14 mouse cellular contexts compared by ENCODE assay signal in genomic region chr19:47382268-47382667, GRCm38 (mm10).
DNase-seq lines count a peak whose midpoint lies in the region; ATAC-seq and TF ChIP-seq lines count a peak whose summit lies in the region.
"Had no signal": no experiment of that assay in that cellular context is flagged by ENCODE, and none has a peak within 500 bp of the region (broad histone marks: within the 10 kb centered on the region; RNA-seq: fewer than 3 reads in every experiment).

No protein-coding gene starts in this region.

- no peaks in the 10 kb centered on the region for H3K27me3 ChIP-seq in embryonic facial prominence, embryonic 11.5 days (ENCODE audit: control insufficient read depth, insufficient read depth, low read length)
- H3K27me3 ChIP-seq in embryonic facial prominence, embryonic 10.5 days (replicated peaks; ENCODE audit: low read depth, poor library complexity, severe bottlenecking): no peaks in the 10 kb centered on the region
- no peaks in the 10 kb centered on the region for H3K27me3 ChIP-seq in kidney, postnatal 0 days (ENCODE audit: insufficient read depth, low read length)
- no peaks in the 10 kb centered on the region for H3K27me3 ChIP-seq in midbrain, postnatal 0 days (ENCODE audit: insufficient read depth, low read length)
- H3K27me3 ChIP-seq in midbrain, embryonic 10.5 days (ENCODE audit: low read depth, poor library complexity, severe bottlenecking): no peaks in the 10 kb centered on the region
- H3K27me3 ChIP-seq in stomach, postnatal 0 days (ENCODE audit: control insufficient read depth, insufficient read depth, low read length): no peaks in the 10 kb centered on the region

- no peaks in the 10 kb centered on the region for H3K4me1 ChIP-seq in embryonic facial prominence, embryonic 11.5 days (ENCODE audit: control insufficient read depth, insufficient read depth, low read length)
- peaks cover 30% of the 10 kb centered on the region for H3K4me1 ChIP-seq in embryonic facial prominence, embryonic 10.5 days
- peaks cover 12% of the 10 kb centered on the region; the same call in 1 of the 2 replicates for H3K4me1 ChIP-seq in kidney, postnatal 0 days (replicated peaks; ENCODE audit: insufficient read depth, low read length)
- H3K4me1 ChIP-seq in midbrain, postnatal 0 days (ENCODE audit: insufficient read depth, low read length): no peaks in the 10 kb centered on the region
- H3K4me1 ChIP-seq in midbrain, embryonic 10.5 days: peaks cover 9% of the 10 kb centered on the region
- peaks cover 4% of the 10 kb centered on the region; the same call in 1 of the 2 replicates for H3K4me1 ChIP-seq in stomach, postnatal 0 days (replicated peaks; ENCODE audit: control insufficient read depth, insufficient read depth)

- no peaks in the 10 kb centered on the region for H3K9me3 ChIP-seq in embryonic facial prominence, embryonic 11.5 days (replicated peaks; ENCODE audit: control insufficient read depth, low read length)
- H3K9me3 ChIP-seq in embryonic facial prominence, embryonic 10.5 days: no peaks in the 10 kb centered on the region
- no peaks in the 10 kb centered on the region for H3K9me3 ChIP-seq in kidney, postnatal 0 days (replicated peaks; ENCODE audit: low read length)
- no peaks in the 10 kb centered on the region for H3K9me3 ChIP-seq in midbrain, postnatal 0 days (ENCODE audit: low read length)
- H3K9me3 ChIP-seq in midbrain, embryonic 10.5 days (replicated peaks): no peaks in the 10 kb centered on the region
- no peaks in the 10 kb centered on the region for H3K9me3 ChIP-seq in stomach, postnatal 0 days (ENCODE audit: control insufficient read depth, low read length)
- H3K9me3 ChIP-seq: G1E had no signal

- no peak overlapping the region for H3K4me2 ChIP-seq in embryonic facial prominence, embryonic 11.5 days (ENCODE audit: low read depth, low read length)
- no peak overlapping the region for H3K4me2 ChIP-seq in kidney, postnatal 0 days (ENCODE audit: low read length)
- no peak overlapping the region for H3K4me2 ChIP-seq in midbrain, postnatal 0 days (ENCODE audit: low read depth, low read length, poor library complexity, severe bottlenecking)
- H3K4me2 ChIP-seq in stomach, postnatal 0 days (replicated peaks; ENCODE audit: low read depth): no peak overlapping the region

- no peaks in the 10 kb centered on the region for H3K36me3 ChIP-seq in embryonic facial prominence, embryonic 11.5 days (replicated peaks; ENCODE audit: control insufficient read depth, insufficient read depth, low read depth, low read length)
- H3K36me3 ChIP-seq in embryonic facial prominence, embryonic 10.5 days (replicated peaks): no peaks in the 10 kb centered on the region
- no peaks in the 10 kb centered on the region for H3K36me3 ChIP-seq in kidney, postnatal 0 days (ENCODE audit: insufficient read depth, low read length)
- no peaks in the 10 kb centered on the region for H3K36me3 ChIP-seq in midbrain, postnatal 0 days (ENCODE audit: insufficient read depth, low read length)
- H3K36me3 ChIP-seq in midbrain, embryonic 10.5 days: no peaks in the 10 kb centered on the region
- H3K36me3 ChIP-seq in stomach, postnatal 0 days (ENCODE audit: control insufficient read depth, insufficient read depth, low read length): no peaks in the 10 kb centered on the region
- H3K36me3 ChIP-seq: G1E had no signal

- peak; percentile 62 for TF ChIP-seq CTCF in kidney, postnatal 0 days (IDR thresholded peaks at IDR 0.05; ENCODE audit: low read depth)
- TF ChIP-seq CTCF in midbrain, postnatal 0 days (IDR thresholded peaks at IDR 0.05): peak; percentile 53
- TF ChIP-seq CTCF in stomach, postnatal 0 days (IDR thresholded peaks at IDR 0.05; ENCODE audit: low read depth): peak; percentile 71

- peak; percentile 51 for DNase-seq in embryonic facial prominence, embryonic 11.5 days (ENCODE audit: low spot score)
- DNase-seq in embryonic facial prominence, embryonic 10.5 days (ENCODE audit: low spot score): no peak
- peak; percentile 66 for DNase-seq in kidney, postnatal 0 days (ENCODE audit: low spot score)
- no peak for DNase-seq in kidney, adult 11 months
- DNase-seq in midbrain, postnatal 0 days (ENCODE audit: low spot score): no peak
- DNase-seq in midbrain, embryonic 10.5 days (ENCODE audit: low spot score): no peak
- DNase-seq in stomach, postnatal 0 days (ENCODE audit: low spot score): no peak
- no peak for DNase-seq in frontal cortex, postnatal 25 days (ENCODE audit: low spot score in 2 of 2)
- DNase-seq: cerebellum, adult 11-12 months; heart, postnatal 36 days; kidney, adult 8-10 months; left cerebral cortex, postnatal 4 days had no signal

- no peak overlapping the region for H3K9ac ChIP-seq in embryonic facial prominence, embryonic 11.5 days (replicated peaks; ENCODE audit: low read length)
- H3K9ac ChIP-seq in kidney, postnatal 0 days (ENCODE audit: low read depth, low read length): no peak overlapping the region
- no peak overlapping the region for H3K9ac ChIP-seq in midbrain, postnatal 0 days (replicated peaks; ENCODE audit: low read length, poor library complexity, severe bottlenecking)
- no peak overlapping the region for H3K9ac ChIP-seq in stomach, postnatal 0 days (ENCODE audit: low read length)

- no peak for TF ChIP-seq EP300 in stomach, postnatal 0 days (optimal IDR thresholded peaks at IDR 0.05)

- 79% methylated on average over 5 of the region's 5 CpGs for WGBS in embryonic facial prominence, embryonic 11.5 days
- WGBS in embryonic facial prominence, embryonic 10.5 days: 83% methylated on average over 5 of the region's 5 CpGs
- 79% methylated on average over 5 of the region's 5 CpGs for WGBS in kidney, postnatal 0 days
- WGBS in midbrain, postnatal 0 days: 83% methylated on average over 5 of the region's 5 CpGs
- WGBS in midbrain, embryonic 10.5 days: 83% methylated on average over 5 of the region's 5 CpGs
- 64% methylated on average over 5 of the region's 5 CpGs for WGBS in stomach, postnatal 0 days

- H3K27ac ChIP-seq in embryonic facial prominence, embryonic 11.5 days (replicated peaks; ENCODE audit: low read depth, low read length): no peak overlapping the region
- H3K27ac ChIP-seq in embryonic facial prominence, embryonic 10.5 days (replicated peaks): no peak overlapping the region
- no peak overlapping the region for H3K27ac ChIP-seq in kidney, postnatal 0 days
- H3K27ac ChIP-seq in midbrain, postnatal 0 days (ENCODE audit: low read depth, low read length): no peak overlapping the region
- H3K27ac ChIP-seq in midbrain, embryonic 10.5 days (replicated peaks): no peak overlapping the region
- H3K27ac ChIP-seq in stomach, postnatal 0 days (replicated peaks): no peak overlapping the region

- H3K4me3 ChIP-seq in embryonic facial prominence, embryonic 11.5 days (ENCODE audit: low read depth, low read length): no peak overlapping the region
- H3K4me3 ChIP-seq in embryonic facial prominence, embryonic 10.5 days: no peak overlapping the region
- H3K4me3 ChIP-seq in kidney, postnatal 0 days (replicated peaks; ENCODE audit: low read depth, low read length): no peak overlapping the region
- H3K4me3 ChIP-seq in midbrain, postnatal 0 days (ENCODE audit: low read depth, low read length): no peak overlapping the region
- H3K4me3 ChIP-seq in midbrain, embryonic 10.5 days: no peak overlapping the region
- H3K4me3 ChIP-seq in stomach, postnatal 0 days (ENCODE audit: low read depth, low read length): no peak overlapping the region
- H3K4me3 ChIP-seq: myocyte had no signal

- ATAC-seq in embryonic facial prominence, embryonic 11.5 days (replicated peaks; ENCODE audit: insufficient number of reproducible peaks, low FRiP score, low TSS enrichment, low read depth): no peak
- ATAC-seq in kidney, postnatal 0 days (replicated peaks; ENCODE audit: low FRiP score, low read depth): no peak
- ATAC-seq in midbrain, postnatal 0 days (ENCODE audit: low FRiP score): no peak
- no peak for ATAC-seq in stomach, postnatal 0 days (ENCODE audit: low FRiP score, low TSS enrichment)

Comparison
In these comparisons a context has a peak if more than half of its experiments do, and no peak if none do; other contexts are left out.
1. DNase-seq: peak in embryonic facial prominence, embryonic 11.5 days (single experiment) and kidney, postnatal 0 days (single experiment); none in embryonic facial prominence, embryonic 10.5 days (single experiment), kidney, adult 11 months (single experiment), midbrain, postnatal 0 days (single experiment), midbrain, embryonic 10.5 days (single experiment), stomach, postnatal 0 days (single experiment) and frontal cortex, postnatal 25 days (0 of 2).
2. Peak in every context shown above with its lines, with median percentiles within 50 percentile points of each other: CTCF ChIP-seq.